Comparison of ENCODE assay signal across 27 mouse cellular contexts in the genomic region with DNA sequence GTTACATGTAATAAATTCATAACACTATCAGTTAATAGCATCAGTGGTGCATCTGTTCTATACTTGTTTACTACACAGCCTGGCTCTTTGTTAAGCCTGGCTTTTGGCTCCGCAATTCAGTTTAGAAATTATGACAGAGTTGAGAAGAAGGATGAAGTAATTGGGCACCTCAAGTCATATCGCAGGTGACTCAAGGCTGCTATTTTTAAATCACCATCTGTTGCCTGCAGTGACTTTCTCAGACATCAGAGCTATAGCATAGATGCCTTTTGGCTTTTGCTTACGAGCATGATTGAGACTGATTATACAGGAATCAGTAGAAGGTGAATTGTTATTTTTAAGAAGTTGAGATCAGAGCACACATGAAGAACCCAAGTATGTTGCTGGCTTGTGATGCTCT.
A peak's percentile ranks its signal among the peaks of the same experiment; 100 is the strongest.
DNase-seq lines count a peak whose midpoint lies in the region; ATAC-seq lines count a peak whose summit lies in the region.
"Had no signal": no experiment of that assay in that cellular context is flagged by ENCODE, and none has a peak within 500 bp of the region (broad histone marks: within the 10 kb centered on the region; RNA-seq: fewer than 3 reads in every experiment).

No protein-coding gene starts in this region.

- peak overlapping the region; percentile 10; the same call in 1 of the 2 replicates for H3K27ac ChIP-seq in forebrain, embryonic 16.5 days (ENCODE audit: low read length)
- H3K27ac ChIP-seq in forebrain, embryonic 15.5 days (replicated peaks) = no peak overlapping the region
- H3K27ac ChIP-seq: embryonic facial prominence, embryonic 10.5 days; embryonic facial prominence, embryonic 15.5 days; heart, adult 2 months; heart, embryonic 13.5 days; intestine, embryonic 15.5 days; kidney, postnatal 0 days; limb, embryonic 13.5 days; lung, embryonic 15.5 days; midbrain, embryonic 10.5 days; midbrain, embryonic 15.5 days; neural tube, embryonic 15.5 days had no signal

- DNase-seq in right cerebral cortex, adult 18-20 months = peak; percentile 34
- DNase-seq in right cerebral cortex, postnatal 36 days (ENCODE audit: low spot score in 2 of 2) = no peak
- DNase-seq in cerebellum, adult 8-10 months = peak; percentile 10
- DNase-seq in spleen, adult 18-20 months = no peak
- DNase-seq in kidney, adult 18-20 months = no peak
- DNase-seq: adrenal gland, postnatal 36 days; B cell, adult 2 months; heart, adult 2 months; heart, postnatal 10 days; kidney, adult 8-10 months; kidney, postnatal 4 days; thymus, adult 18-20 months; thymus, postnatal 25 days had no signal

- no peaks in the 10 kb centered on the region for H3K27me3 ChIP-seq in forebrain, embryonic 16.5 days (replicated peaks; ENCODE audit: control insufficient read depth, insufficient read depth, low read length)
- no peaks in the 10 kb centered on the region for H3K27me3 ChIP-seq in forebrain, embryonic 15.5 days
- H3K27me3 ChIP-seq: embryonic facial prominence, embryonic 15.5 days; heart, embryonic 13.5 days; intestine, embryonic 15.5 days; limb, embryonic 13.5 days; lung, embryonic 15.5 days; midbrain, embryonic 15.5 days; neural tube, embryonic 15.5 days had no signal

- no peak overlapping the region for H3K4me3 ChIP-seq in forebrain, embryonic 16.5 days (replicated peaks; ENCODE audit: low read length)
- no peak overlapping the region for H3K4me3 ChIP-seq in forebrain, embryonic 15.5 days
- H3K4me3 ChIP-seq: embryonic facial prominence, embryonic 10.5 days; embryonic facial prominence, embryonic 15.5 days; heart, adult 2 months; heart, embryonic 13.5 days; intestine, embryonic 15.5 days; limb, embryonic 13.5 days; lung, embryonic 15.5 days; midbrain, embryonic 10.5 days; midbrain, embryonic 15.5 days; neural tube, embryonic 15.5 days had no signal

- WGBS in forebrain, embryonic 16.5 days = 64% methylated on average over 3 of the region's 3 CpGs
- WGBS in forebrain, embryonic 15.5 days = 71% methylated on average over 3 of the region's 3 CpGs

- no peak overlapping the region for H3K4me2 ChIP-seq in forebrain, embryonic 16.5 days (ENCODE audit: low read length)
- H3K4me2 ChIP-seq in forebrain, embryonic 15.5 days (replicated peaks) = no peak overlapping the region
- H3K4me2 ChIP-seq: embryonic facial prominence, embryonic 15.5 days; heart, embryonic 13.5 days; intestine, embryonic 15.5 days; limb, embryonic 13.5 days; liver, embryonic 11.5 days; lung, embryonic 15.5 days; midbrain, embryonic 15.5 days; neural tube, embryonic 15.5 days had no signal

- H3K9me3 ChIP-seq in forebrain, embryonic 16.5 days (ENCODE audit: control insufficient read depth, low read length) = no peaks in the 10 kb centered on the region
- no peaks in the 10 kb centered on the region for H3K9me3 ChIP-seq in forebrain, embryonic 15.5 days
- H3K9me3 ChIP-seq: embryonic facial prominence, embryonic 10.5 days; embryonic facial prominence, embryonic 15.5 days; heart, embryonic 13.5 days; intestine, embryonic 15.5 days; limb, embryonic 13.5 days; lung, embryonic 15.5 days; midbrain, embryonic 10.5 days; midbrain, embryonic 15.5 days; neural tube, embryonic 15.5 days had no signal

- no peak overlapping the region for H3K9ac ChIP-seq in forebrain, embryonic 16.5 days (replicated peaks; ENCODE audit: low read depth, low read length)
- no peak overlapping the region for H3K9ac ChIP-seq in forebrain, embryonic 15.5 days (replicated peaks)
- H3K9ac ChIP-seq: embryonic facial prominence, embryonic 15.5 days; heart, embryonic 13.5 days; intestine, embryonic 15.5 days; limb, embryonic 13.5 days; lung, embryonic 15.5 days; midbrain, embryonic 15.5 days; neural tube, embryonic 15.5 days had no signal

- H3K36me3 ChIP-seq in forebrain, embryonic 16.5 days (ENCODE audit: control insufficient read depth, insufficient read depth) = no peaks in the 10 kb centered on the region
- no peaks in the 10 kb centered on the region for H3K36me3 ChIP-seq in forebrain, embryonic 15.5 days
- H3K36me3 ChIP-seq: embryonic facial prominence, embryonic 10.5 days; embryonic facial prominence, embryonic 15.5 days; heart, embryonic 13.5 days; intestine, embryonic 15.5 days; limb, embryonic 13.5 days; lung, embryonic 15.5 days; midbrain, embryonic 10.5 days; midbrain, embryonic 15.5 days; neural tube, embryonic 15.5 days had no signal

- H3K4me1 ChIP-seq in forebrain, embryonic 16.5 days (replicated peaks; ENCODE audit: control insufficient read depth, insufficient read depth, low read length) = no peaks in the 10 kb centered on the region
- no peaks in the 10 kb centered on the region for H3K4me1 ChIP-seq in forebrain, embryonic 15.5 days
- H3K4me1 ChIP-seq: embryonic facial prominence, embryonic 10.5 days; embryonic facial prominence, embryonic 15.5 days; heart, embryonic 13.5 days; intestine, embryonic 15.5 days; limb, embryonic 13.5 days; lung, embryonic 15.5 days; midbrain, embryonic 10.5 days; midbrain, embryonic 15.5 days; neural tube, embryonic 15.5 days had no signal

- peak; percentile 33; the same call in 1 of the 2 replicates for ATAC-seq in forebrain, embryonic 16.5 days
- no peak for ATAC-seq in forebrain, embryonic 15.5 days (replicated peaks)
- ATAC-seq: hindbrain, embryonic 16.5 days; intestine, embryonic 15.5 days; midbrain, embryonic 15.5 days had no signal

Comparison
In these comparisons a context has a peak if more than half of its experiments do, and no peak if none do; other contexts are left out.
1. DNase-seq: peak in right cerebral cortex, adult 18-20 months (single experiment) and cerebellum, adult 8-10 months (single experiment); none in right cerebral cortex, postnatal 36 days (0 of 2), spleen, adult 18-20 months (0 of 2) and kidney, adult 18-20 months (single experiment).